Mouse (Mus musculus) megakaryocyte, embryonic 14.5 days (primary cell): Measurements from ENCODE around the gene Parp1. TPM values are rescaled to one million over a fixed set of nuclear protein-coding genes. Genes with fewer than 3 reads are reported as not detected.

Experiments
- H3K27me3 ChIP-seq: replicated peaks from 2 replicates; pipeline ENCODE3; 2012; ENCODE audit warnings: inconsistent platforms
- H3K36me3 ChIP-seq: replicated peaks from 2 replicates; pipeline ENCODE3; 2012; ENCODE audit warnings: low read length, inconsistent platforms, mixed read lengths
- H3K4me1 ChIP-seq: 2 replicates; pipeline ENCODE4 v1.6.1; 2012; ENCODE audit warnings: inconsistent platforms
- H3K4me3 ChIP-seq: replicated peaks from 2 replicates; pipeline ENCODE3; 2012; ENCODE audit warnings: moderate library complexity, mild to moderate bottlenecking, inconsistent platforms
- H3K9me3 ChIP-seq: 2 replicates; pipeline ENCODE4 v1.6.1; 2012; ENCODE audit warnings: inconsistent platforms
- FLI1 ChIP-seq: IDR thresholded peaks from 2 replicates; pipeline ENCODE4 v1.6.1; 2012; ENCODE audit warnings: low read length, inconsistent platforms, mixed read lengths
- GATA1 ChIP-seq: IDR thresholded peaks from 3 replicates; pipeline ENCODE4 v1.6.1; 2012; ENCODE audit warnings: mixed read lengths, low read length, inconsistent platforms, borderline replicate concordance
- polyA plus RNA-seq: library from polyadenylated mRNA; stranded (reverse); fragments of >175 nt; gene quantifications from 2 replicates; pipeline ENCODE4 v1.2.3, GENCODE M21; 2012; ENCODE audit warnings: low replicate concordance; ENCODE audit not compliant: insufficient read depth

Parp1 gene
- polyA plus RNA-seq, 1 experiment = 59.2 TPM

- Histone ChIP-seq H3K4me1 (peaks cover 73% of the 10 kb centered on the region), H3K27me3 (no peaks in the 10 kb centered on the region), H3K36me3 (peaks cover 4% of the 10 kb centered on the region), H3K4me3 (peak overlapping the region; percentile 33), H3K9me3 (no peaks in the 10 kb centered on the region)
- TF ChIP-seq GATA1 (no peak), FLI1 (no peak)
Measured at GRCm38 (mm10) chr1:180541251-180541650, 27.5 kb upstream of the Parp1 start.

GRCm38 (mm10) chr1:180541883-180542711 lies 26.6 kb upstream of the Parp1 start:
- Histone ChIP-seq H3K36me3 (peaks cover 4% of the 10 kb centered on the region), H3K4me1 (peaks cover 73% of the 10 kb centered on the region)
- no peak for TF ChIP-seq FLI1

GRCm38 (mm10) chr1:180542712-180543371 lies 25.9 kb upstream of the Parp1 start:
- Histone ChIP-seq H3K9me3 (no peaks in the 10 kb centered on the region), H3K27me3 (no peaks in the 10 kb centered on the region), H3K4me3 (no peak overlapping the region), H3K4me1 (peaks cover 73% of the 10 kb centered on the region), H3K36me3 (peaks cover 4% of the 10 kb centered on the region)
- TF ChIP-seq GATA1 (no peak), FLI1 (no peak)

More at GRCm38 (mm10) chr1:180541883-180542711, 26.6 kb upstream of the Parp1 start:
- H3K9me3 ChIP-seq = no peaks in the 10 kb centered on the region
- H3K27me3 ChIP-seq = no peaks in the 10 kb centered on the region
- H3K4me3 ChIP-seq = peak overlapping the region; percentile 33

- no peaks in the 10 kb centered on the region for H3K9me3 ChIP-seq
- TF ChIP-seq GATA1 (no peak), FLI1 (no peak)
- peaks cover 75% of the 10 kb centered on the region for H3K4me1 ChIP-seq
- H3K27me3 ChIP-seq = no peaks in the 10 kb centered on the region
- no peak overlapping the region for H3K4me3 ChIP-seq
- peaks cover 4% of the 10 kb centered on the region for H3K36me3 ChIP-seq
Measured at GRCm38 (mm10) chr1:180545918-180546545, 22.7 kb upstream of the Parp1 start.

- Histone ChIP-seq H3K9me3 (no peaks in the 10 kb centered on the region), H3K4me1 (peaks cover 73% of the 10 kb centered on the region), H3K36me3 (peaks cover 4% of the 10 kb centered on the region), H3K4me3 (no peak overlapping the region), H3K27me3 (no peaks in the 10 kb centered on the region)
- TF ChIP-seq FLI1 (no peak), GATA1 (no peak)
Measured at GRCm38 (mm10) chr1:180546798-180547750, 21.6 kb upstream of the Parp1 start.

- Histone ChIP-seq H3K9me3 (no peaks in the 10 kb centered on the region), H3K36me3 (peaks cover 4% of the 10 kb centered on the region), H3K27me3 (no peaks in the 10 kb centered on the region), H3K4me1 (peaks cover 67% of the 10 kb centered on the region), H3K4me3 (peak overlapping the region; percentile 73)
- TF ChIP-seq GATA1 (no peak), FLI1 (no peak)
Measured at GRCm38 (mm10) chr1:180547751-180548669, 20.7 kb upstream of the Parp1 start.

GRCm38 (mm10) chr1:180549539-180550308 lies 19.0 kb upstream of the Parp1 start:
- TF ChIP-seq FLI1 = no peak
- no peak for TF ChIP-seq GATA1
- no peak overlapping the region for H3K4me3 ChIP-seq
- no peaks in the 10 kb centered on the region for H3K27me3 ChIP-seq
- peaks cover 64% of the 10 kb centered on the region for H3K4me1 ChIP-seq
- peaks cover 4% of the 10 kb centered on the region for H3K36me3 ChIP-seq
- no peaks in the 10 kb centered on the region for H3K9me3 ChIP-seq

- no peaks in the 10 kb centered on the region for H3K9me3 ChIP-seq
Measured at GRCm38 (mm10) chr1:180550770-180551169, 18.0 kb upstream of the Parp1 start.

More at GRCm38 (mm10) chr1:180550770-180551169, 18.0 kb upstream of the Parp1 start:
- Histone ChIP-seq H3K27me3 (no peaks in the 10 kb centered on the region), H3K4me3 (no peak overlapping the region), H3K36me3 (no peaks in the 10 kb centered on the region), H3K4me1 (peaks cover 63% of the 10 kb centered on the region)
- TF ChIP-seq GATA1 (no peak), FLI1 (no peak)
